Mouse (Mus musculus) Muller cell, postnatal 12 days (primary cell): ENCODE measurements at regions not wholly inside any gene's neighbourhood (a gene's known extent, or its start where the extent isn't known, plus 50 kb on each side); places are given as distances from the start of the nearest gene placed in this dataset.
A peak's percentile ranks its signal among the peaks of the same experiment; 100 is the strongest.

Experiments
- DNase-seq: peaks from one replicate; pipeline ENCODE4 v3.0.0-alpha.2; 2015; ENCODE audit errors: inconsistent ontology term

GRCm38 (mm10) chr14:106052585-106053551 lies 53.1 kb upstream of the Trim52 start:
- peak; percentile 80 for DNase-seq
